Mouse (Mus musculus) hindbrain, embryonic 12.5 days (tissue): ENCODE measurements around the gene Hoxd4. TPM values are rescaled to one million over a fixed set of nuclear protein-coding genes. Genes with fewer than 3 reads are reported as not detected.
A peak's percentile ranks its signal among the peaks of the same experiment; 100 is the strongest.

Experiments used
- ATAC-seq: fragments of 200-750 bp; cut with Nextera tagmentation; 2 replicates; pipeline ENCODE4 v1.8.0; 2017; ENCODE audit warnings: moderate TSS enrichment; ENCODE audit not compliant: low FRiP score
- H3K27ac ChIP-seq: fragments of 300-500 bp; sonication (generic); 2 replicates; pipeline ENCODE4 v1.5.1; 2016; ENCODE audit warnings: mild to moderate bottlenecking
- H3K27me3 ChIP-seq: fragments of 300-500 bp; sonication (generic); 2 replicates; pipeline ENCODE4 v1.6.1; 2016; ENCODE audit warnings: mild to moderate bottlenecking
- H3K36me3 ChIP-seq: fragments of 300-500 bp; sonication (generic); 2 replicates; pipeline ENCODE4 v1.6.1; 2016; ENCODE audit warnings: mild to moderate bottlenecking
- H3K4me1 ChIP-seq: fragments of 300-500 bp; sonication (generic); 2 replicates; pipeline ENCODE4 v1.6.1; 2016
- H3K4me2 ChIP-seq: fragments of 300-500 bp; sonication (generic); replicated peaks from 2 replicates; pipeline ENCODE4 v1.6.1; 2016; ENCODE audit warnings: mild to moderate bottlenecking
- H3K4me3 ChIP-seq: fragments of 300-500 bp; sonication (generic); 2 replicates; pipeline ENCODE4 v1.5.1; 2016; ENCODE audit warnings: mild to moderate bottlenecking
- H3K9ac ChIP-seq: fragments of 300-500 bp; sonication (generic); 2 replicates; pipeline ENCODE4 v1.6.1; 2016; ENCODE audit warnings: mild to moderate bottlenecking, moderate library complexity
- H3K9me3 ChIP-seq: fragments of 300-500 bp; sonication (generic); replicated peaks from 2 replicates; pipeline ENCODE4 v1.6.1; 2016; ENCODE audit warnings: mild to moderate bottlenecking
- whole genome bisulfite sequencing: fragments of 180-500 bp; shearing (Covaris S2); methylation state at CpG from one replicate; pipeline ENCODE4 v1.1.7; 2016; 5-methylcytosine and 5-hydroxymethylcytosine counted together
- polyA plus RNA-seq: library from polyadenylated mRNA; unstranded; fragments of >200 nt; fragmentation: Nextera tagmentation; extraction: Ambion mirVana; gene quantifications from 2 replicates; pipeline ENCODE4 v1.2.1, GENCODE M21; 2016

The Hoxd4 gene
- polyA plus RNA-seq, 1 experiment from 2014 or later, result 3.6 TPM

- H3K9me3 ChIP-seq, result no peaks in the 10 kb centered on the region
- peak overlapping the region; percentile 80 for H3K9ac ChIP-seq
- H3K27ac ChIP-seq, result peak overlapping the region; percentile 91
- H3K4me2 ChIP-seq, result peak overlapping the region; percentile 58
- H3K36me3 ChIP-seq, result no peaks in the 10 kb centered on the region; the same call in 1 of the 2 replicates
- H3K4me3 ChIP-seq, result peak overlapping the region; percentile 45
- H3K27me3 ChIP-seq, result peaks cover 89% of the 10 kb centered on the region
- peak; percentile 86 for ATAC-seq
- under 1% methylated on average over 46 of the region's 47 CpGs for WGBS
- peaks cover 36% of the 10 kb centered on the region for H3K4me1 ChIP-seq
These were observed 37.8 kb downstream of the Hoxd4 start for GRCm38 (mm10) chr2:74749337-74750121.

DNA sequence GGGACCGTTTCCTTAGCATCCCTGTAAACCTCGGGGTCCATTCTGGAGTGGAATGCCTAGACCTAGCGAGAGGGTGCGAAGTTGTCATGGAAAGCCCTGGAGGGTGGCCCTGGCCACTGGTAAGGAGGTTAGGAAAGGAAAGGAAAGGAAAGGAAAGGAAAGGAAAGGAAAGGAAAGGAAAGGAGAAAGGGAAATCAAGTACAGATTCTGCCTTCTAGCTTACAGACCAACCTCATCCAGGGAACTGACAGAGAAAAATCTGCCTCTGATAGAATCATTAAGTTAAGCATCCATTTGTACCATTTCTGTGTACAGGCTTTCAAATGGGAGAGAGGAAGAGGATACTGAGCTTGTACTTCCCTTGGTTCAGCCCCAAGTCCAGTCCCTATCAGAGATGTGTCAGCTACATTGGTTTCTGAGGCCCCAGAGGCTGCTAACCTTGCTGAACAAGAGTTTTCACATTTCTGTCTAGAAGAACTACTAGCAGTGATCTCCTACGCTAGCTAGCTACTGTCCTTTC, 39.1 kb downstream of the Hoxd4 start:
- Histone ChIP-seq H3K9ac (peak overlapping the region; percentile 80), H3K9me3 (no peaks in the 10 kb centered on the region), H3K36me3 (no peaks in the 10 kb centered on the region; the same call in 1 of the 2 replicates), H3K4me1 (peaks cover 36% of the 10 kb centered on the region), H3K27me3 (peaks cover 85% of the 10 kb centered on the region), H3K27ac (peak overlapping the region; percentile 91), H3K4me3 (peak overlapping the region; percentile 45; the same call in 1 of the 2 replicates), H3K4me2 (peak overlapping the region; percentile 58)
- 23% methylated on average over 5 of the region's 5 CpGs for WGBS
- no peak for ATAC-seq

- H3K27me3 ChIP-seq, result peaks cover 85% of the 10 kb centered on the region
- H3K4me3 ChIP-seq, result no peak overlapping the region
- no peaks in the 10 kb centered on the region for H3K9me3 ChIP-seq
- H3K36me3 ChIP-seq, result no peaks in the 10 kb centered on the region
- peaks cover 31% of the 10 kb centered on the region for H3K4me1 ChIP-seq
- WGBS, result 67% methylated on average over 1 of the region's 1 CpGs
- ATAC-seq, result no peak
- H3K27ac ChIP-seq, result no peak overlapping the region; the same call in 1 of the 2 replicates
- H3K9ac ChIP-seq, result no peak overlapping the region
- peak overlapping the region; percentile 53; the same call in 1 of the 2 replicates for H3K4me2 ChIP-seq
These were observed 40.1 kb downstream of the Hoxd4 start for GRCm38 (mm10) chr2:74751861-74752260.

DNA sequence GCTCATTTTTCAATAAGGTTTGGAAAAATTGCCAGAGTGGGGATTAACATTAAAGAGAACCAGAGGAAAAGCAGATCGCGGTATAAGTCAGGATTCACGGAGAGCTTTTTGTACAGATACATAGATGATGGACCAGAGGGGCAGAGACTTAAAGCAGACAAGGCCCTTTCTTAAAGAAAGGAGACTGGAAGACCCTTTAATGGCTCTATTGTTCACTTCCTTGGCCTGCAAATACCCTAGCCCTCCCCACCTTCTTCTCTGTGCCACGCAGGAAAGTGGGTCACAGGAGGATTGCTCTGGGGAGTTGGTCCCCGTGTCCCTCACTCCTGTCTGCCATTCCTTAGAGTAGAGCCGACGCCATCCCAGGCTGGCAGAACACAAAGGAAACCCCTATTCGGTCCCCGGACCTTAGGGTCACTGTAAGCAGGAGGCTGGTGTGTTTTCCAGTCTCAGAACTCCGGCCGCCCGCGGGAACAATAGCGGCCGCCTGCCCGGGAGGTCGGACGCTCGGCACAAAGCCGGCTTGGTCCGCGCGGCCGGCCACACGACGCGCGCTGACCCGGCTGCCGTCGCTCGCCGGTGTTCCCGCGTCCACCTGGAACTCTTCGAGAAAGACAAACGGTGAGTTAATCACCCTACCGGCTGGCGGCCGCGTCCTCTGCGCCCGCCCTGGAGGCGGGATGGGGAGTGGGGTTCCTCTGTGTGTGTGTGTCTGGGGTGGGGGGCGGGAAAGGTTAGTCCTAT, 40.9 kb downstream of the Hoxd4 start:
- H3K4me1 ChIP-seq, result peaks cover 31% of the 10 kb centered on the region
- peak overlapping the region; percentile 60 for H3K9ac ChIP-seq
- WGBS, result under 1% methylated on average over 45 of the region's 45 CpGs
- H3K4me3 ChIP-seq, result peak overlapping the region; percentile 27
- H3K9me3 ChIP-seq, result no peaks in the 10 kb centered on the region
- no peaks in the 10 kb centered on the region for H3K36me3 ChIP-seq
- H3K4me2 ChIP-seq, result peak overlapping the region; percentile 53
- H3K27ac ChIP-seq, result peak overlapping the region; percentile 87
- H3K27me3 ChIP-seq, result peaks cover 83% of the 10 kb centered on the region
- ATAC-seq, result peak; percentile 59

DNA sequence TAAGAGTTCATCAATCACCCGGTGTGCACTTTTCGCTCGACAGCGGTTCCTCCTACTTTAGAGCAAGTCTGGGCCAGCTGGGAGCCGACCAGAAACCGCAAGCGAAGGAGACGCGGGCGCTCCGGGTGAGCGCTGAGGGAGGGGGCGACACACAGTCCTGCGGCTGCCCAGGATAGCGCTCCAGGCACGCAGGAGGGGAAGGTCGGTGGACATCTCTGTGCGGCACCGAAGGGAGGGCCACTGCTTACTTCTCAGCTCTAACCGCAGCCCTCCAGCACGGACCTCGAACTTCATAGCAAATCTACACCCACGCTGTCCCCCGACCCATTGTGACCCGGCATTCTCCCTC, 41.4 kb downstream of the Hoxd4 start:
- Histone ChIP-seq H3K9ac (peak overlapping the region; percentile 60), H3K36me3 (no peaks in the 10 kb centered on the region), H3K4me1 (peaks cover 31% of the 10 kb centered on the region), H3K4me3 (peak overlapping the region; percentile 27), H3K27me3 (peaks cover 84% of the 10 kb centered on the region), H3K27ac (peak overlapping the region; percentile 87), H3K9me3 (no peaks in the 10 kb centered on the region), H3K4me2 (peak overlapping the region; percentile 53)
- WGBS, result 1% methylated on average over 24 of the region's 25 CpGs
- no peak for ATAC-seq

GRCm38 (mm10) chr2:74753711-74754110, 42.0 kb downstream of the Hoxd4 start:
- H3K4me3 ChIP-seq, result no peak overlapping the region; the same call in 1 of the 2 replicates
- H3K9ac ChIP-seq, result no peak overlapping the region
- no peaks in the 10 kb centered on the region for H3K9me3 ChIP-seq
- peak overlapping the region; percentile 53; the same call in 1 of the 2 replicates for H3K4me2 ChIP-seq
- H3K4me1 ChIP-seq, result peaks cover 31% of the 10 kb centered on the region
- no peak overlapping the region for H3K27ac ChIP-seq
- H3K36me3 ChIP-seq, result no peaks in the 10 kb centered on the region
- no peak for ATAC-seq
- H3K27me3 ChIP-seq, result peaks cover 90% of the 10 kb centered on the region
- 22% methylated on average over 5 of the region's 5 CpGs for WGBS

DNA sequence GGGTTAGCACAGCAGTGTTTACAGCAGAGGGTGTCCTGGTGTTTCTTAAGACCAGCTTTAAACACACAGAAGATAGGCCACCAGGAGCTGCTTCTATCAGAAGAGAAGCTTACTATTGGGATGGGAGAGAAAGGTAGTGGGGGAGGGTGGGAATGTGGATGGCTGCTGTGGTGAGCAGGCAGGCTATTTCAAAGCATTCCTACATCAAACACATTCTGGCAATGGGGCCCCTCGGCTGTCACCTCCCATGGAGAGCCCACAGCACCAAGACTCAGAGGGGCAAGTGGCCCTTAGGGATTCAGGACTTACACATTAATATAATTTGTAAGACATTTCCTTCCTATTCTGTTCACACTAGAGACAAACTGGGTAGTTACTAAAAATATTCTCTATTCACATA, 48.4 kb downstream of the Hoxd4 start:
- peaks cover 87% of the 10 kb centered on the region for H3K27me3 ChIP-seq
- H3K9ac ChIP-seq, result no peak overlapping the region
- H3K4me3 ChIP-seq, result no peak overlapping the region
- H3K27ac ChIP-seq, result no peak overlapping the region
- H3K9me3 ChIP-seq, result no peaks in the 10 kb centered on the region
- no peak overlapping the region for H3K4me2 ChIP-seq
- H3K4me1 ChIP-seq, result peaks cover 17% of the 10 kb centered on the region
- ATAC-seq, result no peak
- H3K36me3 ChIP-seq, result no peaks in the 10 kb centered on the region
- WGBS, result 0% methylated on average over 1 of the region's 1 CpGs

GRCm38 (mm10) chr2:74761941-74762340, 50.2 kb downstream of the Hoxd4 start:
- WGBS, result 7% methylated on average over 13 of the region's 13 CpGs

GRCm38 (mm10) chr2:74762522-74763244, 51.0 kb downstream of the Hoxd4 start, which contains the start of gene Hoxd1:
Gene Hoxd1 (plus strand): TSS chr2:74762980.
- H3K27ac ChIP-seq, result no peak within 1 kb of the TSS
- H3K9me3 ChIP-seq, result no peaks in the 10 kb centered on the region
- peak; percentile 88 for ATAC-seq
- peak within 1 kb of the TSS; percentile 53 for H3K4me3 ChIP-seq
- WGBS, result 1% methylated on average over 54 of the region's 61 CpGs
- H3K4me1 ChIP-seq, result peaks cover 17% of the 10 kb centered on the region
- H3K27me3 ChIP-seq, result peaks cover 83% of the 10 kb centered on the region
- no peaks in the 10 kb centered on the region for H3K36me3 ChIP-seq
- H3K9ac ChIP-seq, result peak within 1 kb of the TSS; percentile 56
- H3K4me2 ChIP-seq, result peak within 1 kb of the TSS; percentile 91

More at GRCm38 (mm10) chr2:74761941-74762340, 50.2 kb downstream of the Hoxd4 start:
- no peaks in the 10 kb centered on the region for H3K9me3 ChIP-seq
- peak overlapping the region; percentile 53; the same call in 1 of the 2 replicates for H3K4me3 ChIP-seq
- H3K27ac ChIP-seq, result no peak overlapping the region
- peaks cover 89% of the 10 kb centered on the region for H3K27me3 ChIP-seq
- H3K9ac ChIP-seq, result no peak overlapping the region
- H3K4me1 ChIP-seq, result peaks cover 17% of the 10 kb centered on the region
- ATAC-seq, result no peak
- H3K36me3 ChIP-seq, result no peaks in the 10 kb centered on the region
- peak overlapping the region; percentile 91 for H3K4me2 ChIP-seq

- Histone ChIP-seq H3K36me3 (no peaks in the 10 kb centered on the region), H3K4me1 (peaks cover 17% of the 10 kb centered on the region), H3K27me3 (peaks cover 77% of the 10 kb centered on the region), H3K4me2 (peak overlapping the region; percentile 91), H3K9me3 (no peaks in the 10 kb centered on the region), H3K27ac (no peak overlapping the region), H3K9ac (peak overlapping the region; percentile 56), H3K4me3 (peak overlapping the region; percentile 53)
- WGBS, result 1% methylated on average over 39 of the region's 53 CpGs
- peak; percentile 38 for ATAC-seq
These were observed 51.6 kb downstream of the Hoxd4 start for GRCm38 (mm10) chr2:74763245-74763735.

DNA sequence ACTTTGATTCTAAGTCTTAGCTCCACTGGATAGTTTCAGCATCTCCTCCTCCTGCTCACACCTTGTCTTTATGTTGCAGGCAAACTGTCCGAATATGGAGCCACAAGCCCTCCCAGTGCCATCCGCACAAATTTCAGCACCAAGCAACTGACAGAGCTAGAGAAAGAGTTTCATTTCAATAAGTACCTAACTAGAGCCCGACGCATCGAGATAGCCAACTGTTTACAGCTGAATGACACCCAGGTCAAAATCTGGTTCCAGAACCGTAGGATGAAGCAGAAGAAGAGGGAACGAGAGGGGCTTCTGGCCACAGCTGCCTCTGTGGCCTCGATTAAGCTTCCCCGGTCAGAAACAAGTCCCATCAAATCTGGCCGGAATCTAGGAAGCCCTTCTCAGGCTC, 52.2 kb downstream of the Hoxd4 start:
- Histone ChIP-seq H3K4me3 (peak overlapping the region; percentile 53; the same call in 1 of the 2 replicates), H3K9ac (no peak overlapping the region), H3K4me2 (no peak overlapping the region), H3K27me3 (peaks cover 76% of the 10 kb centered on the region), H3K9me3 (no peaks in the 10 kb centered on the region), H3K4me1 (peaks cover 17% of the 10 kb centered on the region), H3K27ac (no peak overlapping the region), H3K36me3 (no peaks in the 10 kb centered on the region)
- 50% methylated on average over 10 of the region's 10 CpGs for WGBS
- no peak for ATAC-seq
